Mouse (Mus musculus) frontal cortex, adult 2 months (tissue): ENCODE data around the gene Ndufaf7. TPM values are rescaled to one million over a fixed set of nuclear protein-coding genes. Genes with fewer than 3 reads are reported as not detected.

Experiments used
- DNase-seq, 2 experiments: peaks; one replicate each; pipeline ENCODE4 v3.0.0; 2022; ENCODE audit warnings: low spot score in 1 of 2; ENCODE audit errors: extremely low spot score in 1 of 2
- polyA plus RNA-seq: library from polyadenylated mRNA; depleted of rRNA; stranded (reverse); fragments of >200 nt; gene quantifications from 2 replicates; pipeline ENCODE4 v1.2.3, GENCODE M21; 2012; rRNA removed

The Ndufaf7 gene
- polyA plus RNA-seq, 1 experiment = 48.2 TPM

DNA sequence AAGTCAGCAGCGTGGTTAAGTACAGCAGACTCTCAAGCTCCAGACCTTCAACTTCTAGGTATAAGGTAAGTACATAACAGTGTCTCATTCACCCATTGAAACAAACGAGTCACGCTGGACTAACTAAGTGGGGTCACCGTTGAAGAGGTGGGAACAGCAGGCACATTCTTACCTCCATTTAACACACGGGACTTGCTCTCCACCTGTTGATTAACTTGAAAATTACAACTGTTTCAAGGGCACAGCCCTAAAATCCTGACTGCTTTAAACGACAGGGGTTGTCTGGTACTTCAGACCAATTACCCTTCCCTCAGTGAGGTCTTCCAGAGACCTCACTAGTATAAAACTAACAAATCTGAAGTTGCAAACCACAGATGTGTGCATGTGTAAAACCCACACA, 22.5 kb downstream of the Ndufaf7 start:
- DNase-seq = no peak

GRCm38 (mm10) chr17:78964387-78964786, 27.5 kb downstream of the Ndufaf7 start:
- peak in 1 of 2 experiments; percentile 54 for DNase-seq

DNA sequence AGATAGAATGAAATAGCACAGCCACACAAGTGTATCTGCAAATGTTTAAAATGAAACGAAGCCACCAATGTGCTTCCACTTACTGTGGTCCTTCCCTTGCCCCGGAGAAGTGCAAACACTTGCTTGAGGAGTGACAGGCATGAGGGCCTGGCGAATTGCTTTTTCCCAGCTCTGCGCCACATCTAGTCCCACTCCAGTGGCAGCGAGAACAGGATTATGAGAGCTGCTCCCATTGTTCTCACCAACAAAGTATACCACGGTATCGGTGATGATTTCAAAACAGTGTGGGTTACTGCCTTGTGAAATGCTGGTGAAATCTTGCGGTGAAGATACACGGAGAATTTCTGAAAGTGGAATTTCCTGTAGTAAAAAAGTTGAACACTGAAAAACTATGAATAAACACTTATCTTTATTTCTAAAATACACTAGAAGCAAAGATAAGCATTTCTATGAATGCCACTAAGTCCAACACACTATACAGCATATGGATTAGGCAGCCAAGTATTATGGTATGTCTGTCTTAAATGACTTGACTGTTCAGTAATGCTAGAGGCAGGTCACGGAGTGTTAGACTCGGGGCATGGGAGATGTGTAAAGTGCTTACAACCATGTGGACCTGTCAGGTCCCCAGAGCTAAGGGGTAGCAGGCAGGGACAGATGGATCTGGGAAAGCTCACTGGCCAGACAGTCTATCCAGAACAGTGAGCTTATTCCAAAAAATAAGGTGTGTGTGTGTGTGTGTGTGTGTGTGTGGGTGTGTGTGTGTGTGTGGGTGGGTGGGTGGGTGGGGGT, 29.4 kb downstream of the Ndufaf7 start:
- no peak for DNase-seq

DNA sequence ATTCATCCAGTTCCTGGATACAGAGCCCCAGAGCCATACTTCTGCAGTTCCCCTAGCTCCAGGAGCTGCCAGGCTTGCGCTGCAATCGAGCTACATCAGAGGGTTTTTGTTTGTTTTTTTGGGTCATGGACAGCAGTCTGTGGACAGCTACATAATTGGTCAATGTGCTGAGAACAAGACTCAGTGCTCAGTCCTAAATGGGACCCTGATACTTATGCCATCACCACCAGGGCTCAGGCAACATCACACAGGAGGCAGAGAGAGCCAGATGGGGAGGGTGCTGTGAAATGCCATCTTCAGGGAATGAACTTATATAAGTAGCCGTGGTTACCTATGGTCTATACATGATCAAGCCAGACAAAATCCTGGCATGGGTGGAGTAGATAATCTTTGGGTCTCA, 31.6 kb downstream of the Ndufaf7 start:
- no peak for DNase-seq

DNA sequence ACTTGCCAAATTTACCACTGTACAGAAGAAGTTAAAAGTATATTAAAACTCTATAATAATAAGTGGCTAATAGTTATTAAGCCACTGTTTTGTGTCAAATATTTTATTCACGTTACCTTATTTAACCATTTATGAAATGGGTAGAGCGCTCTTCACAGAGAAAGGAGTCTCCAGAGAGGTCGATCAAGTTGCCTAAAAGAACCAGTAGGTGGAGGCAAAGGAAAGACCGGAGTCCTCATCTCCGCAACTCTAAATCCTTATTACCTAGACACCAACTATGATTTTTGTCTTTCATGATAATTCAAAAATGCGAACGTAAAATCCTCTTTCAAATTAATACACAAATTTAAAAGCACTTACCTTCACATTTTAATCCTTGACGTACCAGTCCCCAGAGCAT, 46.2 kb downstream of the Ndufaf7 start:
- no peak for DNase-seq

GRCm38 (mm10) chr17:78983736-78984135, 46.8 kb downstream of the Ndufaf7 start:
- DNase-seq = no peak

DNA sequence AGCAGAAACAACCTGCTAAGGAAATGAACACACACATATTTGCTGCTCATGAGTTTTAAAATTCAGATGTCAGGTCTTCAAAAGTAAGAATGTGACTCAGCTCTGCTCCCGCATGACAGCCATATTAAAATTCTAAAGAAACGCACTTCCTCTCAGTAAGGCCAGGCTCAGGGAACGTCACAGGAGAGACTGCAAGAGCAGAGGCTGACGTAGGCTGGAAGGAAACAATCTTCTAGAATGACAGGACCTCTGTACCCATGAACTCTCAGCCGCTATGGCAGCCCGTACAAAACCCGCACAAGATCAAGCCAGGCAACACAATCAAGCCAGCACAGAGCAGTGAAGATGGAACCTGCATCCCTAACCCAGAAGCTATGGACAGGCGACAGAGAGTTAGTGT, 52.1 kb downstream of the Ndufaf7 start:
- DNase-seq = no peak

DNA sequence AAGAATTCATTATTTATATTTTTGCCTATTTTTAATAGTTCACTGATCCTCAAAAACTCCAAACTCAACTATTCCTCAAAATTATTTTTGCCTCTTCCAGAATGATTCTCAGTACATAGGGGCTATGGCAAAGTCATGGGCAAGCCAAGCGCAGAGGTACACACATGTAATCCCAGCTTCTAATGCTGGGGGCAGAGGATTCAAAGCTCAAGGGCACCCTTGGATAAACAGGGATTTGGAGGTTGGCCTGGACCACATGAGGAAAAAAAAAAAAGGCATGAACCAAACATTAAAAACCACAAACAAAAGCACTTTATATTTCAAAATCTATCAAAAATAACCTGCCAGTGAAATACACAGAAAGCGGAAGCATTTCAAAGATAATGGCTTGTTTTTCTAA, 54.6 kb downstream of the Ndufaf7 start:
- no peak for DNase-seq

DNA sequence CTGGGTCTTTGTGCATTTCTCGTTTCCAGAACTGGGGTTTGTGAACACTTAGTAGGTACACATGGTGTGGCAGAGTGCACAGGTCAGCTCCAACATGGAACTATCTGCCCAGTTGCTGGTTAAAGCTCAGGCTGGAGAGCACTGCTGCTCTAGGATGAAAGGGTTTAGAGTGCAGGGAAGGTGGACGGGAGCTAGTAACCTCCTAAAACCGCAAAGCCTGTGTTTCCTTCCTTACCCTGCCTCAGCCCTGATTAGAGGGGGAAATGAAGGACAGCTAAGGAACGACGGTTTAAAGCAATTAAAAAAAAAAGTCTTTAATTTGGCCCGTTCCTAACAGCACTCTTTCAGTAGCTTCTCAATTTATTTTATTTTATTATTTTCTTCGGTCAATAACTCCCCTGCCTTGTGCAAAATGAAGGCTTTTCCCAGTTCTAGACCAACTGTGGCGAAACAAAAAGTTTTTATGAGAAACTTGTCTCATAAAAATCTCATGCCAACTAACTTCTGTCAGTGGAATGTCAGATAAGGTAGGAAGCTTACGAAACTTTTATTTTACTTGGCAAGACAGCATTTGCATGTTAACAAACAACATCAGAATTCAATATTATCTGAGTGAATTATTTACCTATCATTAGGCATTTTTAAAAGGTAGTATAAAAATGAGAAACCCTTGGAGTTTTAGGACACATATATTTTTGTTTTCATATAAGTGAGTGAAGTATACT, 55.5 kb downstream of the Ndufaf7 start:
- DNase-seq = no peak

DNA sequence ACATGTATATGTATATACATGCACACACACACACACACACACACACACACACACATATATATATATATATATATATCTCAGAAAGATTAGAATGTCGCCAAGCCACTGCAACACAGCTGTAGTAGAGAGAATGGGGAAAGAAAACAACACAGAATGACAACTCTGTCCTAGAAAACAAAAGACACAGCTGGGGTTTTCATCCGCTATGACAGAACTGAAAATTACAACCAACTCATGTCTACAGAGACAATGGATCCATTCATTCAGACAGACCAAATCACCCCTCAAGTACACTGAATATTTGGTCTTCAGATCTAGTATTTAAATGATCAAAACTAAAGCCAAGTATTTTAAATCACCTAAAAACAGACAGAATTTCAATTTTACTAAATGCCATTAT, 56.7 kb downstream of the Ndufaf7 start:
- peak in 1 of 2 experiments; percentile 9 for DNase-seq

- DNase-seq = no peak
Observed at GRCm38 (mm10) chr17:78994382-78994781, 57.4 kb downstream of the Ndufaf7 start.

DNA sequence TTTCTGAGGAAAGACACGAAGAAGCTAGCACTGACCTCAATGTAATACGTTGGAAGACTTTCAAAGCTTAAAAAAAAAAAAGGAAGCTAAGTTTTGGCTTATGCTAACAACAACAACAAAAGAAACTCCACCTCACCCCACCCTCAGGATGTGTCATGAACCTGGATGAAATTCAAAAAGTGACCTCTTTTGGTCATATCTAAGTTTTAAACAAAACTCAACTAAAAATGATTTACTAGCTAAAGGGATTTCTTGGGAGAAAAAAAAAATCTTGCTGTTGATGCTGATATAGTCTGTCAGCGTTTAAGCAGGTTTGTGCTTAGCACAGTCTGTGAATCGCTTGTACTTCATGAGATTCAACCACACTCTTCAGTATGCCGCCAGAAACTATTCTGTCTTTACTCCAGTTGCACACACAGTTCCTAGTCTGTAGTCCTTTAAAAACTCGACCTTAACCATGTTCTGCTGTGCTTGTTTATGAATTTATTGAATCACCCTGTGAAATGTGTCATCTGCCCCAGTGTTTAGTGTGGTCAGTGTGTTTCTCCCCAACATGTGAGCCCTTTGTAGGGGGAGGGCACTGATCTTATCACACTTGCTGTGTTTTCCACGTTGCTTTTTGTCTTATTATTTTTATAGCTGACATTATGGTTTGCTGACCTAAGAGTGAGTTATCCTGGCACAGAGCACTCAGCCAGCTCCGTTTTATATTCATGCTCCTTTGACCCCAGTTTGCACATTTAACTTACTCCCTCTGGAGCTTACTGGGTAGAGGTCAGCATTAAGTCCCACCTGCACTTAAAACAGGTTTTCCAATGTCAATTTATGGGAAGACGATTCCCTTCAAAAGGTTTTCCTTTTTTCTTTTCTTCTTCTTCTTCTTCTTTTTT, 58.2 kb downstream of the Ndufaf7 start:
- DNase-seq = no peak

Other genes with a start within 250 kb of the Ndufaf7 start
- 20.7 and 21.1 TPM in 2 replicates for gene Strn, start 199.9 kb upstream of the Ndufaf7 start, polyA plus RNA-seq
- 26.9 and 28.9 TPM in 2 replicates for gene Heatr5b, start 101.8 kb upstream of the Ndufaf7 start, polyA plus RNA-seq
- gene Gpatch11, start 101.6 kb upstream of the Ndufaf7 start, polyA plus RNA-seq = 29.8 and 33.0 TPM in 2 replicates
- 3.1 and 4.2 TPM in 2 replicates for gene Eif2ak2, start 54.6 kb upstream of the Ndufaf7 start, polyA plus RNA-seq
- 0.30 and 0.63 TPM in 2 replicates for gene Sult6b1, start 30.1 kb upstream of the Ndufaf7 start, polyA plus RNA-seq
- gene Cebpzos, start 20.6 kb upstream of the Ndufaf7 start, polyA plus RNA-seq = 40.4 and 46.6 TPM in 2 replicates
- 23.8 and 26.4 TPM in 2 replicates for gene Cebpz, start 70 bp upstream of the Ndufaf7 start, polyA plus RNA-seq
- gene Prkd3, start 83.7 kb downstream of the Ndufaf7 start, polyA plus RNA-seq = 12.1 and 12.4 TPM in 2 replicates
- 18.5 and 20.2 TPM in 2 replicates for gene Qpct, start 114.8 kb downstream of the Ndufaf7 start, polyA plus RNA-seq